Mouse (Mus musculus): Measurements from ENCODE around the gene Mrm3. TPM values are rescaled to one million over a fixed set of nuclear protein-coding genes. Genes with fewer than 3 reads are reported as not detected.

Gene Mrm3
- polyA plus RNA-seq, 1 experiment from 2014 or later: 20.4 TPM

GRCm38 (mm10) chr11:76268001-76268459 lies 24.5 kb downstream of the Mrm3 start:
- Histone ChIP-seq H3K36me3 (peaks cover 20% of the 10 kb centered on the region), H3K27ac (ENCODE audit: poor library complexity, severe bottlenecking) (no peak overlapping the region), H3K4me1 (replicated peaks) (peaks cover 16% of the 10 kb centered on the region), H3K27me3 (replicated peaks) (no peaks in the 10 kb centered on the region; the same call in 1 of the 2 replicates), H3K4me2 (no peak overlapping the region), H3K9ac (no peak overlapping the region), H3K9me3 (replicated peaks) (no peaks in the 10 kb centered on the region), H3K4me3 (no peak overlapping the region)
- ATAC-seq (ENCODE audit: insufficient number of reproducible peaks, low FRiP score): no peak
- 61% methylated on average over 5 of the region's 5 CpGs for WGBS

- Histone ChIP-seq H3K4me3 (no peak overlapping the region), H3K4me1 (replicated peaks) (peaks cover 11% of the 10 kb centered on the region), H3K4me2 (no peak overlapping the region), H3K27me3 (replicated peaks) (no peaks in the 10 kb centered on the region; the same call in 1 of the 2 replicates), H3K27ac (ENCODE audit: poor library complexity, severe bottlenecking) (no peak overlapping the region), H3K36me3 (peaks cover 25% of the 10 kb centered on the region), H3K9ac (no peak overlapping the region), H3K9me3 (replicated peaks) (no peaks in the 10 kb centered on the region)
- no peak for ATAC-seq (ENCODE audit: insufficient number of reproducible peaks, low FRiP score)
- WGBS: 71% methylated on average over 6 of the region's 6 CpGs
These were observed 25.1 kb downstream of the Mrm3 start for GRCm38 (mm10) chr11:76268521-76269065.

- Histone ChIP-seq H3K9me3 (replicated peaks) (no peaks in the 10 kb centered on the region), H3K4me1 (replicated peaks) (peaks cover 6% of the 10 kb centered on the region; the same call in 1 of the 2 replicates), H3K4me2 (no peak overlapping the region), H3K4me3 (no peak overlapping the region), H3K36me3 (peaks cover 37% of the 10 kb centered on the region), H3K27ac (ENCODE audit: poor library complexity, severe bottlenecking) (no peak overlapping the region), H3K27me3 (replicated peaks) (no peaks in the 10 kb centered on the region), H3K9ac (no peak overlapping the region)
- WGBS: 78% methylated on average over 4 of the region's 4 CpGs
- no peak for ATAC-seq (ENCODE audit: insufficient number of reproducible peaks, low FRiP score)
These were observed 28.9 kb downstream of the Mrm3 start for GRCm38 (mm10) chr11:76272440-76272839.

GRCm38 (mm10) chr11:76278960-76279852 lies 35.7 kb downstream of the Mrm3 start:
- WGBS: 62% methylated on average over 14 of the region's 14 CpGs
- no peak overlapping the region for H3K4me2 ChIP-seq
- no peak for ATAC-seq (ENCODE audit: insufficient number of reproducible peaks, low FRiP score)
- H3K27me3 ChIP-seq (replicated peaks): no peaks in the 10 kb centered on the region
- no peak overlapping the region for H3K9ac ChIP-seq
- H3K36me3 ChIP-seq: peaks cover 14% of the 10 kb centered on the region; the same call in 1 of the 2 replicates
- no peaks in the 10 kb centered on the region for H3K9me3 ChIP-seq (replicated peaks)
- peaks cover 12% of the 10 kb centered on the region; the same call in 1 of the 2 replicates for H3K4me1 ChIP-seq (replicated peaks)
- H3K4me3 ChIP-seq: no peak overlapping the region
- no peak overlapping the region for H3K27ac ChIP-seq (ENCODE audit: poor library complexity, severe bottlenecking)

GRCm38 (mm10) chr11:76279971-76280370 lies 36.5 kb downstream of the Mrm3 start:
- Histone ChIP-seq H3K27me3 (replicated peaks) (no peaks in the 10 kb centered on the region), H3K27ac (ENCODE audit: poor library complexity, severe bottlenecking) (no peak overlapping the region), H3K36me3 (peaks cover 14% of the 10 kb centered on the region; the same call in 1 of the 2 replicates), H3K4me1 (replicated peaks) (peaks cover 15% of the 10 kb centered on the region; the same call in 1 of the 2 replicates), H3K4me3 (no peak overlapping the region), H3K4me2 (no peak overlapping the region), H3K9ac (no peak overlapping the region), H3K9me3 (replicated peaks) (no peaks in the 10 kb centered on the region)
- 66% methylated on average over 2 of the region's 2 CpGs for WGBS
- ATAC-seq (ENCODE audit: insufficient number of reproducible peaks, low FRiP score): no peak

- no peak overlapping the region for H3K27ac ChIP-seq (ENCODE audit: poor library complexity, severe bottlenecking)
- H3K9me3 ChIP-seq (replicated peaks): no peaks in the 10 kb centered on the region
- no peaks in the 10 kb centered on the region for H3K27me3 ChIP-seq (replicated peaks)
- 77% methylated on average over 6 of the region's 6 CpGs for WGBS
- H3K4me2 ChIP-seq: no peak overlapping the region
- H3K4me3 ChIP-seq: no peak overlapping the region
- H3K4me1 ChIP-seq (replicated peaks): peaks cover 43% of the 10 kb centered on the region
- no peak overlapping the region for H3K9ac ChIP-seq
- ATAC-seq (ENCODE audit: insufficient number of reproducible peaks, low FRiP score): no peak
- no peaks in the 10 kb centered on the region for H3K36me3 ChIP-seq
These were observed 40.3 kb downstream of the Mrm3 start for GRCm38 (mm10) chr11:76283841-76284240.

GRCm38 (mm10) chr11:76285431-76286075 lies 42.0 kb downstream of the Mrm3 start:
- Histone ChIP-seq H3K27me3 (replicated peaks) (no peaks in the 10 kb centered on the region), H3K9me3 (replicated peaks) (no peaks in the 10 kb centered on the region), H3K9ac (no peak overlapping the region), H3K36me3 (no peaks in the 10 kb centered on the region), H3K27ac (ENCODE audit: poor library complexity, severe bottlenecking) (no peak overlapping the region), H3K4me2 (no peak overlapping the region), H3K4me1 (replicated peaks) (peaks cover 39% of the 10 kb centered on the region), H3K4me3 (no peak overlapping the region)
- 44% methylated on average over 7 of the region's 7 CpGs for WGBS
- no peak for ATAC-seq (ENCODE audit: insufficient number of reproducible peaks, low FRiP score)

- H3K4me3 ChIP-seq: no peak overlapping the region
- H3K4me2 ChIP-seq: no peak overlapping the region
- ATAC-seq (ENCODE audit: insufficient number of reproducible peaks, low FRiP score): no peak
- no peak overlapping the region for H3K9ac ChIP-seq
- H3K4me1 ChIP-seq (replicated peaks): peaks cover 41% of the 10 kb centered on the region
- H3K36me3 ChIP-seq: no peaks in the 10 kb centered on the region
- no peaks in the 10 kb centered on the region for H3K9me3 ChIP-seq (replicated peaks)
- peak overlapping the region; percentile 26; the same call in 1 of the 2 replicates for H3K27ac ChIP-seq (ENCODE audit: poor library complexity, severe bottlenecking)
- no peaks in the 10 kb centered on the region for H3K27me3 ChIP-seq (replicated peaks)
- WGBS: 32% methylated on average over 10 of the region's 10 CpGs
These were observed 43.1 kb downstream of the Mrm3 start for GRCm38 (mm10) chr11:76286534-76287126.

GRCm38 (mm10) chr11:76287301-76287700 lies 43.8 kb downstream of the Mrm3 start:
- Histone ChIP-seq H3K4me3 (no peak overlapping the region), H3K27ac (ENCODE audit: poor library complexity, severe bottlenecking) (no peak overlapping the region; the same call in 1 of the 2 replicates), H3K4me2 (no peak overlapping the region), H3K4me1 (replicated peaks) (peaks cover 45% of the 10 kb centered on the region), H3K27me3 (replicated peaks) (no peaks in the 10 kb centered on the region), H3K36me3 (no peaks in the 10 kb centered on the region), H3K9ac (no peak overlapping the region), H3K9me3 (replicated peaks) (no peaks in the 10 kb centered on the region)
- WGBS: 42% methylated on average over 10 of the region's 10 CpGs
- no peak for ATAC-seq (ENCODE audit: insufficient number of reproducible peaks, low FRiP score)

- Histone ChIP-seq H3K27ac (ENCODE audit: poor library complexity, severe bottlenecking) (no peak overlapping the region), H3K9me3 (replicated peaks) (no peaks in the 10 kb centered on the region), H3K36me3 (no peaks in the 10 kb centered on the region), H3K4me3 (no peak overlapping the region), H3K4me1 (replicated peaks) (peaks cover 57% of the 10 kb centered on the region), H3K9ac (no peak overlapping the region), H3K4me2 (no peak overlapping the region), H3K27me3 (replicated peaks) (no peaks in the 10 kb centered on the region)
- ATAC-seq (ENCODE audit: insufficient number of reproducible peaks, low FRiP score): no peak
- WGBS: 77% methylated on average over 6 of the region's 6 CpGs
These were observed 45.1 kb downstream of the Mrm3 start for GRCm38 (mm10) chr11:76288645-76289044.

- Histone ChIP-seq H3K27ac (ENCODE audit: poor library complexity, severe bottlenecking) (no peak overlapping the region), H3K4me2 (no peak overlapping the region), H3K9me3 (replicated peaks) (no peaks in the 10 kb centered on the region), H3K36me3 (no peaks in the 10 kb centered on the region), H3K27me3 (replicated peaks) (no peaks in the 10 kb centered on the region), H3K4me3 (no peak overlapping the region), H3K4me1 (replicated peaks) (peaks cover 60% of the 10 kb centered on the region), H3K9ac (no peak overlapping the region)
- WGBS: 53% methylated on average over 11 of the region's 11 CpGs
- no peak for ATAC-seq (ENCODE audit: insufficient number of reproducible peaks, low FRiP score)
These were observed 46.9 kb downstream of the Mrm3 start for GRCm38 (mm10) chr11:76290367-76290766.
